Mouse (Mus musculus) natural killer cell, adult 2 months (primary cell): ENCODE data around the gene St6gal1.

ENCODE experiments used
- DNase-seq, 2 experiments: peaks; one replicate each; pipeline ENCODE4 v3.0.0; 2022; ENCODE audit warnings: low spot score in 2 of 2

St6gal1 gene

DNA sequence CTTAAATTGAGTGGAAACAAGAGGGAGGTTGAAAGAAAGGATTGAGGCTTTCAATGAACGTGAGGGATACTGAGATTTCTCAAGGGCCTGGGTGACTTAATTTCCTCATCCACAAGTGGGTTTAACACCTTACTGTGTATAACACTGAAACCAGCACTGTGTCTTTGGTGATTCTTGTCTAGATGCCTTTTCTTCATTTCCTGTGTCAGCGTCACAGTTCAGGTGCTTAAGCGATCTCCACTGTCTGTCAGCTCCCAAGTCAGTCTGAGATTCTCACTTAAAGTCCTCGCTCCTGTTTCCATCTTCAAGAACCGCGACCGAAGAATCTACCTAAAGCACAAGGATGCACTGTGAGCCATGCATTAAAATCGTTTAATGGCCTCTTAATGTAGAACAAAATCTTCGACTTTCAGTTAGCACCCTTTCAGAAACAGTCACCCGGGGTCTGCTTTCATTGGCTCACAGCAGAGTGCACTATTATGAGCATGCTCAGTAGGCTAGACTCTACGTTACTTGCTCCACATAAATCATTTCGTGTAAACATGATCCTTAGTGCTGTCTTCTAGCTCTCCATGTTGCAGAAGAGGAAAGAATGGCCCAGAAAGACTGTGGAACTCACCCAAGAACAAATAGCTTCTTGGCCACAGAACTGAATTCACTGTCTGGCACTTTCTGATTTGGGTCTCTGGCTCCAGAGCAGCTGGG, 1.2 kb upstream of the St6gal1 start:
- peak in 1 of 2 experiments; percentile 15 for DNase-seq

DNA sequence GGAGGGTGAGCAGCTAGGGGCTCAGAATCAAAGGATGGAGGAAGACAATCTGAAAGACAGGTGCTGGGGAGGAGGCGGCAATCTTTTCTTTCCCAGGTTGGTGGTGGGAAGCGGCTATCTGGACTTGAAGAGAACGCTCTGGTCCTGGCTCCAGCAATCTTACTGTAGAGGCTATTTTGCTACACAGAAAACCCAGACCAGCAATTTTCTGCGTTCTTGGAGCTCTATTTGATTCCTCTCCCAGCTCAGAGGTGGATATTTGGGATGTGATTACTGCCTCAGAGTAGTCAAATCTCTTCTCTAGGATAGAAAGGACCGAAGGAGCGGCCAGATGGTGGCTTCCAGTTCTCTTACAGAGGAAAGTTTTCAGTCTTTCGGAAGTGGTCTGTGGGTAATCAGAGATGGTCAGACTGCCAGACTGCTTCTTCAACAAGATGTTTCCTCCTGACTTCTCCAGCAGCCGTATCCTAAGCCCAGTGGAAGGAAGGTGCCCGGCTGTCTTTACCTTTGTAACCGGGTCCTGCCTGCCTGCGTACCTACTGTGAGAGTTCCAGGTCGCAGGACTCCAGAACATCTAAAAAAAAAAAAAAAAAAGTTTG, 570 bp upstream of the St6gal1 start:
- no peak for DNase-seq

DNA sequence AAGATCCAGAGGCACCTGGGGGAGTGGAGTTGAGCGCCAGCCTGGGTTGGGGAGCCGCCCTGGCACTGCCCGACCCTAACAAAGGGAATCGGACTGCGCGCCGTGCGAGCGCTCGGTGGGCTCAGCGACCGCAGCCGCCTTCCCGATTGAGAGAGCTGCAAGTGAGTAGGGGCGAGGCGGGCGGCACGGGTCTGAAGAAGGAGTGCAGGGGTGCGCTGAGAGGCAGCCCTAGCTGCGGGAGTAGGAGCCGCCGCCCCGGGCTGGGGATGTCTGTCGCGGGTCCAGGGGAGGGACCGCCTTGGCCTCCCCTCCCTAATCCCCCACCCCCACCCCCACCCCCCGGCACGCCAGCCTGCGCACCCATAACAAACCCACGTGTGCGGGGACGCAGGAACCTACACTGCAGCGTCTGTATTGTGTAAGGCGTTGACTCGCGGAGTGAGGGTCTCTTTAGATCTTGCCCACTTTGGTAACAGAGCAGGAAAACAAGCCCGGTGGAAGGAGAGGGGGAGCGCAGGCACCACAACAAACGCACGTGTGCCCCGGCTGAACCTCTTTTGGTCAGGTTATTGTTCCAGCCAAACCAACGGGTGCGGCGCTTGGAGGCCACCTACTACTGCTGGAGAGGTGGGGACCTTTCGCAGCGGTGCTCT, 655 bp downstream of the St6gal1 start:
- peak in 1 of 2 experiments; percentile 39 for DNase-seq

DNA sequence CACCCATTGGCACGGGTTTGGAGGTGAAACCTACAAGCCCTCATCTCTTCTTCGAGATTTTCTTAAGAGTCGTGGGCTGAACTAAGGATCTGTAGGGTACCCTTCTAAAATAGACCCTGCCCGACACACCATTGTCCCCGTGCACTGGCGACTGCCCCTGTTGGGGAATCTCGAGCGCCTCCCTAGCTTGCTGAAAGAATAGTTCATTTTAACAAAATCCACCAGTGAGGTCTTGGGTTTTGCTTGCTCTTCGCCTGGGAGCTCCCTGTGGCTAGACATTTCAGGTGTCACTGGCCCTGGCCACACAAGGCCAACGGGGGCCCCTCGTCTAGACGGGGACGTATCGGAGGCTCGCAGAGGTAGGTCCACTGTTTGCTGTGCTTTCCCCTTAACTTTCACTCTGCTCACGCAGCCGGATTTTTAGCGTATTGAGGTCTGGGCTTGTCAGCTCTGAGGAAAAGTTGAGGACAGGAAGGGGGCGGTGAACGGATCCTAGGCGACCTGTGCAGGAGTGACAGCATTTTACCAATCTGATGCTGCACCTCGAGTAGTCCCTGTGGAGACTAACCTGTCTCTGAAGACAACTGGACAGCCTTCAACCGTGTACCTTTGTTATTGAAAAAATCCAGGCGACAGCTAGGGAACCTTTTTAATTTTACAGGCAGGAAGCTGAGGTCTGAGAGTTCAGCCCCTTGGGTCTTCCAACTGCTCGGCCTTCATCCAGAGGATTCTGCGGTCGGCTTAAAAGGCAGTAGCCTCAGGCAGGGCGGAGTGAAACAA, 1.5 kb downstream of the St6gal1 start:
- DNase-seq = peak in 1 of 2 experiments; percentile 34

DNA sequence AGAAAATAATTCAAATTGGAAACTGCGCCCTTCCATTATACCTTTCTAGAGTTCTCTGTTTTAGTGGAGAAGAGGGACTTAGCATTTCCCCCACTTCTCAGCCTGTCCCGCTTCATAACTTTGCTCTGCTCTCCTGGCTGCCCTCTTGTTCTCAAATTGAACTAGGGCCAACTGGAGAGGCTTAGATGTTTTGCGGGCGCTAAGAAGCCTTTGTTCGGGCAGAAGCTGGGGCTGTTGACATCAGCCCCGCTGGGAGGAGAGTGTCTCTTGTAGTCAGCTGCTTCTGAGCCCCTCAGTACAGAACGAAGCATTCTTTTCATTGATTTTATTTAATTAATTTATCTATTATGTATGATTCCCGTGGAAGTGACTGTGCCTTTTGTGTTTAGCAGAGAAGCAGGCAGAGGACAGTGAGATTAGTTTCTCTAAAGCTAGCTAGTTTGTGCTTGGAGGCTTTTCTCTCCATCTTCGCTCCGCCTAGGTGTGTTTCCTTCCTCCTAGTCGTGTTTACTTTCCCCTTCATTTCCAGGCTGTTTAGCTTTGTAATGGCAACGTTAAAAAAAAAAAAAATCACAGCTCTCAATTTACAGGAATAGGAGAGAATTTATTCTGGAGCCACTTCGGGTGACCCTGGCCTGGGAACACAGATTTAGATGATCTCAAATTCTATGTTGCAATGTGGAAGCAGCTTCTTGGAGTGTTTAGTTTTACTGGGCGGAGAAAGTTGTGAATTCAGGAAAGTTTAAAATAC, 2.2 kb downstream of the St6gal1 start:
- DNase-seq = peak in 1 of 2 experiments; percentile 11

DNA sequence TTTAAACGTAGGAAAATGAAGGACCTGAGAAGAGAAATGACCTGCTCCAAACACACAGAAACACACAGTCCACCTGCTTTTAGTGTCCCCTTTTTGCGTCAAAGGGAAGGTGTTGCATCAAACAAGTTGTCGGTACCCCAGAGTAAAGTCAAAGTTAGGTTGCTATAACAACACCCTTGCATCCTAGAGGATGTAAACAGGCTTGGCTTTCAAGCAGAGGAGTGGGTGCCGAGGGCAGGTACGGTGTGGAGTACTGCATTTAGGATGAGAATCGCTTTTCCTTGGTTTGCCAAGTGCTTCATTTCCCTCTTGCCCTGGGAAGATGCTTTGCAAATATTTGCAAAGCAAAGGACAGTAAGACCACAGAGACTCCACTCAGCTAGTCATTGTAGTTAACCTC, 3.3 kb downstream of the St6gal1 start:
- no peak for DNase-seq

DNA sequence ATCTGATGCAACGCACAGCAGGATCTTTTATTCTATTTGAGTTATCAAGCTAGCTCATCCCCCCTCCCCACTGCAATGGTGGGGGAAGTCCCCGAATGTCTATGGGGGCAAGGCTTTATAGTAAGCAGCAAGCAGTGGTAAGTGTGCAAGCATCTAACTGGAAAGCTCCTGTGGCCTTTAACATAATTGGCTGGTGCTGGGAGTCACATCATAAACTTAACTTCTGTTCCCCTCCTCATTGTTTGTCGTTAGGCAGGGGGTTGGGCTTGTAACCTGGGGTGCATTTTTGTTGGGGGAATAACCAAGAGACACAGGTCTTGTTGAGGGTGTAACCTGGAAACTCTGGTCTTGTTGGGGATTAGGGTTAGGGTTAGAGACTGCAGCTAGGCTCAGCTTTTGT, 3.9 kb downstream of the St6gal1 start:
- no peak for DNase-seq

DNA sequence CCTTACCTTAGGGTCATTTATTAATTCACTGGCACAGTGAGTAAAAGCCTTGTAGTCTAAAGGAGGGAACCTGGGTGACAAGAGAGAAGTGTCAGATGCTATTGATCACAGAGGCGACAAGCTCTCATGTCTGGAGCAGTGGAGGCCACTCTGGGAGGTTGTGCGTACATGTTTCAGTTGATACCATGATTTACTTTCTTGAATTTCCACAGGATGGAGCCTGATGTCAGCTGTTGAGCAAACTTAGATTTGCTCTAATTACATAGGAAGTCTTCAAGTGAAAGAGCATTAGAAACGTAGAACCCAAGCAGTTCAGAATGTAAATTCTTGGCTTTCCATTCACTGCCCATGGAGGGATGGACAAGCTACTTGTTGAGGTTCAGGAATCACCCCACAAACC, 5.4 kb downstream of the St6gal1 start:
- no peak for DNase-seq

DNA sequence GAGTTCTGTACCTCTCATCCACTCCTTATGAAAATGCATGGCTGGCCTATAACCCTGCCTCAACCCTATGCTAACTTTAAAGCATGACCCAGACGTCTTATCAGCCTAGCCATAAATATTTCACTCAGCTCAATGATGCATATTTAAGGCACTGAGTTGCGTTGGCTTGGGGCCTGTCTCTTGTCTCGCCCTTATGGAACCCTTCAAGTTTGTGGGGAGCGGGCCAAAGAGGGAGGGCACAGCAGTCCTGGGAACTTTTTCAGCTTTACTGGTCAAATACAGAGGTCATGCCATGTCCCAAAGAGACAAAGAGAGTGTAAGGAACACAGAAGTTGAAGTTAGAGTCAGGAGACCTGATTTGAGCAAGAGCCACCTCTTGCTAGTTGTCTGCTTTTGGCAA, 6.6 kb downstream of the St6gal1 start:
- no peak for DNase-seq

DNA sequence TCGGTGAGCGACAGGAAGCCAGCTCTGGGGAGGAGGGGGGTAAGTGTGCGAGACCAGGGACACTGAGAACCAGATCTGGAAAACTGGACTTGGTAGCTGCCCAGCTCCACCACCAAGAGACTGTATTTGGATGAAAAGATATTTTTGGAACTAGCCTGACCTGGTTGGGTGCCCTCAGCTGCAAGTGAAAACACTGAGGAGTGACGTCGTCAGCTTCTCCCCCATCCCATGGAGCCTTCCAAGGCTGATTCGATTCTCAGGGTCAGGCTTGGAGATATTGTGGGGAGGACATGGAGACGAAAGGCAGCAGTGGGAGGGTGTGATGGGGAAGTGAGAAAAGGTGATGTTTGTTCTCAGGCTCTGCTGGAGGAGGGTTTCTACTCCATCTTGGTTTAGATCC, 8.2 kb downstream of the St6gal1 start:
- no peak for DNase-seq

DNA sequence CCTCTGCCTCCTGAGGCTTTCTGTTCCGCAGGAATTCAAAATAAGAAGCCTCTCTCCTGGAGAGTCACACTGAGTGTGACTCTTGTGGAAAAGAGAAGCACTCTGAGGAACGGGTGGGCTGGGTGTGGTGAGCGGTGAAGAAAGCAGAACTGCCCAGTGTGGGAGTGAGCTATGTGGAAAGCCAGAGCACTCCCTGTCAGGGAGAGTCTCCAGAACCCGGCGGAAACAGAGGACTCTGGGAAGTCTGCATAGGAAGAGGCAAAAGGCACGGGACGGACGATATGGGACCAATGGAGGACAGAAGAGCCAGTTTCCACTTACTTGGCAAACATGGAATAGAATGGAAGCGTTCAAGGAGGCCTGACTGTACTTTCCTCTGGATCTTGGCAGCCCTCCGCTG, 9.0 kb downstream of the St6gal1 start:
- peak in 1 of 2 experiments; percentile 17 for DNase-seq

DNA sequence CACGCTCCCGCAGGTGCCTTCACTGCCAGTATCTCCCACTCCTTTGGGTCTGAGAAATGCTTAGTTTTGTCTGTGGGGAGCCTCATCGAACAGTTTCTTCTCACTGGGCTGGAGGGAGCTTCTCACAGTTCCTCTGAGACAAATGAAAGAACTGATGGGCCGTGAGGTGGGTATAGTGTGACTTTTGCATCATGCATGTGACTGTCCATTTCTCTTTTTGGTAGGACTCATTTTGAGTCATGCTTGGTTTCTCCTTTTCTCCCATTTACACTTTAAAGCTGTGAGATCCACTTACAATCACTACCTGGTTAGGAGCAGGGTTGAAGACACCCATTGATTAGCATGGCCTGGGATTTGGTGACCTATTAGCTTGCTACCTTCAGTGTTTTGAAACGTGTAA, 10.0 kb downstream of the St6gal1 start:
- DNase-seq = peak in 1 of 2 experiments; percentile 18

DNA sequence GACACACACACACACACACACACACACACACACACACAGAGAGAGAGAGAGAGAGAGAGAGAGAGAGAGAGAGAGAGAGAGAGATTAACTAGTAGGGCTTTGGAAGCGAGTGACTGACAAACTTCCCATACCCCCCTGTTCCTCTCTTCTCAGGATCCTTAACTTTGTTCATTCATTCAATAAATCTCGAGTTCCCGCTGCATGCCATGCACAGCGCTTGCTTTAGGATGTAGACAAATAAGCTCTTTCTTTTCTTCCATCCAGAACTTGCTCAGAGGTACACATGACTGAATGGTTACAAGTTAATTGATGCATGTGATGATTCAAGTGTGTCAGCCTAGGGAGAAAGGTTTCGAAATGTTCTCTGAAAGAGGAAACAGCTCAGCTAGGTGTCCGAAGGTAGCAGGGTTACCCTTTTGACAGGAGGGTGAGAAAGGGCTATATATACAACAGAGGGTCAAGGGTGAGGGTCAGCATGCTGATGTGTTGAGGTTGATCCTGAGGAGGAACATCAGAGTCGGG, 10.7 kb downstream of the St6gal1 start:
- DNase-seq = peak in 1 of 2 experiments; percentile 13

DNA sequence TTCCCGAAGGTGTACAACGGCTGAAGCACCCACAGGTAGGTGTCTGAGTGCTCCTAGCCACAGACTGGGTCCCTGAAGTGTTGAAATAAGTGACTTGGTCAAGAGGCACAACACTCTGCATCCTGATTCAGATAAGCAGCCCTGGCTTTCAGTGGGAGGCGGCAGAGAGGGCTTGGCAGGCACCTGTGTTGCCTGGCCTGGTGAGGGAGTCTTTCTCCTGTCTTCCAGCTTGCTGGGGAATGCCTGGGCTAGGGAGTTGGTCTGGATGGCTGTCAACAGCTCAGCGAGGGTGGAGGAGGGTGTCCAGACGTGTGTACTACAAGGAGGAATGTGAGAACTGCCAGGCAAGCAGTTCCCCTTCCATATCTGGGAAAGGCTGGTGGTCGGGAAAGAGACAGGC, 15.0 kb downstream of the St6gal1 start:
- no peak for DNase-seq

DNA sequence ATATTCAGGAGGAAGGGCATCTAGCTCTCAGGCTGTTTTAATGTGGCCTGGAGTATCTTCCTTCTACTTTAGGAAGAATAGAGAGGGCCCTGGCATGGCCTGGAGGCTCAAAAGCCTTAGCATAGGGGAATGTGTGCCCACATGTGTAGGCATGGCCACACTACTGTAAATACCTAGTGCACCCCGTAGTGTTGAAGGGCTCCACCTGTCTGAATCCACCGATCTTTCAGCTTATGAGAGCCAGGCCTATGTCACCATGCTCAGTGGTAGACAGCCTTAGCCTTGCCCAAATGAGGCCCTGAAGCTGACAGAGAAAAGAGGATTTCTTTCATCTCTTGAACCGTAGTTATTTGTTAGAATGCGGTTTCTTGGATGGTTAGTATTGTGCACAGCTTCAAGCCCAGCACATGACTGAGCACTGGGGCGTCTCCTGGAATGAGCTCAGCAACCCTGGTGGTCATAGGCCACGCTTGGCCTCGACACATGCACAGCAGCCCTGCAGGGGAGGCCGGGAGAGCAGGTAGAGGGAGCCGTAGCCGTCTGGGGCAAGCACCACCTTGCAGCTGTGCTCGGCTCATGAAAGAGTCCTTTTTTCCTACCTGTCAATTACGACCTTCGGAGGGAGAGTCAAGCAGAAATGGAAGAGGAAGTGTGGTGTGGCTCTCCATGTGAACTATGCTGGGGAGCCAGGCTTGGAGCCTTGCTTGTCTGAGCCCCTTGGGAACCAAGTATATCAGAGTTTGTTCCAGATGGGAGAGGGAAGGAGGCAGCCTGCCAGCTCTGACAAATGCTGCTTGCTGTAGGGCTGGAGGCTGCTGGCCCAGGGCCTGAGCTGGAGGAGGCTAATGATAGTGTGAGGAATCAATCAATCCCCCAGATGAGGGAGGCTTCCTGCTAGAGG, 15.8 kb downstream of the St6gal1 start:
- DNase-seq = no peak

DNA sequence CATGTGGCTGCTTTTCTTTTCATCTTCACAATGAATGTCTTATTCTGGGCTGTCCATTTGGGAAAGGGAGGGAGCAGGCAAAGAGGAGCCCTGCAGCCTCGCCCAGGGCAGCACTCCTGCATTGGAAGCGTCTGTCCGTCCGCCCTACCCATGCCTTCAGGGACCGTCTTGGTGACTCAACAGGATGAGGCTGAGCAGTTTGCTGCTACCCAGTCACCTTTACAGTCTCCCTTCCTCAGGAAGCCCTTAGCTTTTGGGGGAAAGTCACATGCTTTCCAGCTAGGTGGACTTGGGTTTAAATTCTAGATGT, 16.4 kb downstream of the St6gal1 start:
- no peak for DNase-seq

DNA sequence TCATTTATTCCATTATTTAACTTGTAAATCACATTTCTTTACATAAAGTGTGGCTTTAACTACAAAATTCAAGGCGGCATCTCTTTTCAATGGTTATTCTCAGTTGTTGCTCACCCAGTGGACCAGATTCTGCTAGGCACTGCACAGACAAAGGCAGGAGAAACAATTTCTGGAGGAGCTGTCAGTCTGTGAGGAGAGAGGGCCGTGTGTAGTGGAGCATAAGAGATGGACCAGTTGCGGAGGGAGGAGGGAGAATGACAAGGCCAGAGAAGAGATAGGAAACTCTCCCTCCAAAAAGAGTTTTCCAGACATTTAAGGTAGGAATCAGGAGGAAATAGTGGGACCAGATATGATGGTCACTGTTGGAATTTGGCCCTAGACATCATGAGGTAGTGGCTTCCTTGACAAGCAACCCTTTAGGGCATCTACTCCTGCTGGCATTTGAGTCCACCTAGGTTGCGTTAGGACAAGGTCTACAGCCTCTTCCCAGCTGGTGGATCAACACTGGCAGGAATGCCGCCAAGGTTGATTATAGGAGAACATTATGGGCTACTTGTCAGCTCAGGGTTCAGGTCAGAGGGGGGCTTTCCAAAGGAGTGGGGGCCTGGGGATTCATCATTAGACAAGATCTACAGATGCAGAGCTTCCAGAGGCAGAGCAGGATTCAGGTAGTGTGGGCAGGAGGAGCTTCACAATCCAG, 19.3 kb downstream of the St6gal1 start:
- DNase-seq = no peak

DNA sequence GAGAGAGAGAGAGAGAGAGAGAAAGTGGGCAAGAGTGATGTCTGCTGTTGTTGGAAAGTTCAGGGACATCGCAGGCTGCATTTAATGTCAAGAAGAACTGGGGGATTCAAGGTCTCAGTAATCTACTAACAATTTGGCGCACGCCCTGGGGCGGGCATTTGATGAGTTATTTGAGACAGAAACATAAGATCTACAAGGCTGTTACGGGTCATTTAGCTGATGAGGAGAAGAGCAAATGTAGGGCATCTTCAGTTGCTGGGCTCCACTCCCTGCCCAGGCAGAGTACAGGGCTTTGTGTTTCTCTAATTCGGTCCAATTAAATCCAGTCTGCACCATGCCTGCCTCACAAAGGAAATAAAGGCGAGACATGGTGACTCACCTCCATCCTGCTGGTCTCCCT, 19.9 kb downstream of the St6gal1 start:
- DNase-seq = no peak

DNA sequence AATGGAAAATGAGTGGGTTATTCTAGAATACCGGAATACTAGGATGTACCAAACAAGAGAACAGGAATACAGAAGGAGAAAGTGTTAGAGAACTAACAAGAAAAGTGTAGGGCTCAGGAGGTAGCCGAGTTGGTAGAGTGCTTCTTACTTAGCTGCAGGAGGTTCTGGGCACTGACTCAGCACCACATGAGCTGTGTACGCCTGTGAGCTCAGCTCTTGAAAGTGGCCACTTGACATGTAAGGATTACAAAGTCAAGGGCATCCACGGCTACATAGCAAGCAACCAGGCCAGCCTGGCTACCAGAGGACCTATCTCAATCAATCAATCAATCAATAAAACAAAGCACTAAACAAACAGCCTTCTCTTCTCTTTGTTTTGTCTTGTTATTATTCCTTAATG, 24.7 kb downstream of the St6gal1 start:
- no peak for DNase-seq

DNA sequence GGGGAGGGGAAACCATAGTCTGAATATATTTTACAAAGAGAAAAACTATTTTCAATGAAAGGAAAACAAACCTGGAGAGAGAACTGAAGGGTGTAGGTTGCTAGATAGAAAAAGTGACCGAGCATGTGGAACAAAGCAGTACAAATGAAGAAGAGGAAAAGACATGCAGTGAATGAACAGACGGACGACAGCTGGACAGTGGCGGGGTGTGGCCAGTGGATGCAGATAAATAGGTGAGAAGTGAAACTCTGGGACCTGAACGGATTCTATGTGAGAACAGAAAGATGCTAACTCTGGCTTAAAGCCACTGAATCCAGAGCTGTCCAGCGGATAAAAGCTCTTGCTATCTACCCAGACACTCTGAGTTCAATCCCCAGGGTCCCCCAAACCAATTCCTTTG, 25.2 kb downstream of the St6gal1 start:
- DNase-seq = no peak
